Mouse (Mus musculus): Measurements from ENCODE around the gene Kdelr1. TPM values are rescaled to one million over a fixed set of nuclear protein-coding genes. Genes with fewer than 3 reads are reported as not detected.
A peak's percentile ranks its signal among the peaks of the same experiment; 100 is the strongest.

Kdelr1 gene
- polyA plus RNA-seq, 1 experiment from 2014 or later = 97.1 TPM

DNA sequence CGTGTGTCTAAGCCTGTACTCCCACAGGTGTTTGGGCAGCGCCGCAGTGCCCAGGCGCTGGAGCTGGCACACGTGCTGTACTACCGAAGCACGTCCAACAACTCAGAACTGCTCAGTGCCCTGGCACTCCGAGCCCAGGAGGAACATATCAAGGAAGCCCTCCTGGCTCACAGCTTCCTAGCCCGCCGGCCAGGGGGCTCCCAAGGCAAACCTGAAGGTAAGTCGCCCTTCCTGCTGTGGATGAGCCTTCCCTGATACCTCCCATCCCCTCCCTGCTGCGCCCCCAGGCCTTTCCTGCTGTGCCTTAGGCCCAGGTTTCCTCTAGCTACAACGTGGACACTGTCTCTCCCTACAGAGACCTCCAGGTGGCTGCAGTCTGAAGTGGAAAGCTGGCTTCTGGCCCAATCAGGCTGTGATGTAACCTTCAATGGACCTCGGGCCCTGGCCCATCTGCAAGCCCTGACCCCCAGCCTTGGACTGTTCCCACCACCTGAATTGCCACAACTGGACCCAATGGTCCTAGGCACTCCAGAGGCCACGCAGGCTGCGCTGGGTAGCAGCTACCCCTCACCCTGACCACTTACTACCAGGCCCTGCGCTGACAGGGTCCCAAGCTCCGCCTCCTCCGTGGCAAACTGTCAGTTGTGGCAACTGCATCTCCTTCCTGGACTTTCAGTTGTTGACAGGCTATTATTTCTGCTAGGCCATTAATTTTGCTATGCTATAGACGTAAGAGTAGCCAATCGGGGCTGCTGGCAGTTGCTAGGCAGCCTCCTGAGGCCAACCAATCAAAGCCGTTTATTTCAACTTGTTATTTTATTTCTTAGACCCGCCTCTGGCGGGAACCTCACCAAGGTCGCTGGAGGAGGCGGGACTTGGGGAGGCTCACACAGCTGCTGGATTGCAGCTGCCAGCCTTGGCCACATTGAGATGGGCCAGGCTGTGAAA, 43.8 kb downstream of the Kdelr1 start:
- ATAC-seq (ENCODE audit: insufficient number of reproducible peaks, low FRiP score, low TSS enrichment, low read depth) (peak; percentile 86), DNase-seq (ENCODE audit: low spot score) (peak; percentile 82)
- Histone ChIP-seq H3K4me2 (ENCODE audit: low read depth, severe bottlenecking) (peak overlapping the region; percentile 40), H3K4me1 (ENCODE audit: control insufficient read depth, insufficient read depth, low read length) (peaks cover 41% of the 10 kb centered on the region), H3K36me3 (ENCODE audit: control insufficient read depth, insufficient read depth, low read length) (no peaks in the 10 kb centered on the region; the same call in 1 of the 2 replicates), H3K27ac (replicated peaks; ENCODE audit: low read depth, low read length) (peak overlapping the region; percentile 89), H3K4me3 (ENCODE audit: low read depth, low read length) (no peak overlapping the region), H3K27me3 (ENCODE audit: control insufficient read depth, insufficient read depth, low read length) (no peaks in the 10 kb centered on the region), H3K9me3 (ENCODE audit: control insufficient read depth, low read length) (no peaks in the 10 kb centered on the region), H3K9ac (ENCODE audit: low read length) (peak overlapping the region; percentile 53)
- 37% methylated on average over 26 of the region's 26 CpGs for WGBS

DNA sequence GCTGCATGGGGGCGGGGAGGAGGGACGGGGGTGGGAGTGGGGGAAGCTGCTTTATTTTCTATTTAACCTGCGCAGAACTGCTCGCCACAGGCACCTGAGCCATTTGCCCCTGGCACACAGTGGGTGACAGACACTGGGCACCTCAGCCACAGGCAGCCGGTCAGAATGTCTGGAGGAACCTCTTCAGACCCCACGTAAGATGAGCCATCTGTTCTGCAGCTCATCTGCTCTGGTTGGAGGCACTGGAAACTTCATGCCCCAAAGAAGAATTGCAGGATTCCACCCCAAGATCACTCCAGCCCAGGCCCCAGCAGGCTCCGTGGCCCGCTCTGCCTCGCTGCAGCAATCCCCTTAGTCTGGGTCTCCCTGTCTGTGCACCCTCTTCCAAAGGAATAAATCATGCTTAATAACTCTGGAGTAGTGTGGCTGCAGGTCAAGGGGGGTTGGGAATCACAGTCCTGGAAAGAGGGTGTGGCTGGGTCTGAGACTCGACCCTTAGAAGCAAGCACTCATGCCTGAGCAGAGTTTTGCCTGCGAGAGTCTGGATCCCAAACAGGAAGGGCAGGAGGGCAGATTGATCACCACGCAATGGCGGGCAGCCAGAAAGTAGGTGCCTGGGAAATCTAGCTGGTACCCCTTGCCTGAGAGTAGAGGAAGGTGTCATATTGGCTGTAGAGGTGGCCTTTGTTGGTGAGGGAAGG, 44.6 kb downstream of the Kdelr1 start:
- Histone ChIP-seq H3K9ac (ENCODE audit: low read length) (peak overlapping the region; percentile 53), H3K27me3 (ENCODE audit: control insufficient read depth, insufficient read depth, low read length) (no peaks in the 10 kb centered on the region), H3K4me3 (ENCODE audit: low read depth, low read length) (0 out of 2 replicates have a peak overlapping the region, but pooled peaks have one; percentile 15), H3K27ac (replicated peaks; ENCODE audit: low read depth, low read length) (peak overlapping the region; percentile 89), H3K36me3 (ENCODE audit: control insufficient read depth, insufficient read depth, low read length) (no peaks in the 10 kb centered on the region; the same call in 1 of the 2 replicates), H3K4me1 (ENCODE audit: control insufficient read depth, insufficient read depth, low read length) (peaks cover 42% of the 10 kb centered on the region), H3K9me3 (ENCODE audit: control insufficient read depth, low read length) (no peaks in the 10 kb centered on the region), H3K4me2 (ENCODE audit: low read depth, severe bottlenecking) (peak overlapping the region; percentile 40)
- no peak for ATAC-seq (ENCODE audit: insufficient number of reproducible peaks, low FRiP score, low TSS enrichment, low read depth)
- peak; percentile 48 for DNase-seq (ENCODE audit: low spot score)
- 20% methylated on average over 13 of the region's 13 CpGs for WGBS

DNA sequence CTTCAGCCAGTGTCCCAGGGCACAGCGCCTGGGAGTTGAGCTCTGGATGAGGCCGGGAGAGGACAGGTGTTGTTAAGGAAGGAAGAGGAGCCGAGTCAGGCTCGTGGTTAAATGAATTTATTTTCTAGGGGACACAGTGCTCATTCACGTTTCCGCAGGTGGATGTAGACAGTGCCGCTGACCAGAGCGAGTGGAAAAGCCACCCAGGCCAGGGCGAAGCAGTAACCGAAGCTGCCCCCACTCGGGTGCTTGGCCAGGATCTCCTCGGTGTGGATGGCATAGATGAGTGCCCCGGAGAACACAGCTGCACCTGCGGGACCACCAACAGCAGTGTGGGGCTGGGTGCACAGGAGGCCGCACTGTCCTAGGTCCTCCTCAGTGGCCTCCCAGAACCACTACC, 45.4 kb downstream of the Kdelr1 start:
- Histone ChIP-seq H3K27ac (replicated peaks; ENCODE audit: low read depth, low read length) (peak overlapping the region; percentile 89), H3K4me2 (ENCODE audit: low read depth, severe bottlenecking) (peak overlapping the region; percentile 1; the same call in 1 of the 2 replicates), H3K4me3 (ENCODE audit: low read depth, low read length) (no peak overlapping the region), H3K27me3 (ENCODE audit: control insufficient read depth, insufficient read depth, low read length) (no peaks in the 10 kb centered on the region), H3K9ac (ENCODE audit: low read length) (no peak overlapping the region), H3K9me3 (ENCODE audit: control insufficient read depth, low read length) (no peaks in the 10 kb centered on the region), H3K4me1 (ENCODE audit: control insufficient read depth, insufficient read depth, low read length) (peaks cover 48% of the 10 kb centered on the region), H3K36me3 (ENCODE audit: control insufficient read depth, insufficient read depth, low read length) (no peaks in the 10 kb centered on the region; the same call in 1 of the 2 replicates)
- 88% methylated on average over 15 of the region's 15 CpGs for WGBS
- DNase-seq (ENCODE audit: low spot score) = no peak
- ATAC-seq (ENCODE audit: insufficient number of reproducible peaks, low FRiP score, low TSS enrichment, low read depth) = no peak

DNA sequence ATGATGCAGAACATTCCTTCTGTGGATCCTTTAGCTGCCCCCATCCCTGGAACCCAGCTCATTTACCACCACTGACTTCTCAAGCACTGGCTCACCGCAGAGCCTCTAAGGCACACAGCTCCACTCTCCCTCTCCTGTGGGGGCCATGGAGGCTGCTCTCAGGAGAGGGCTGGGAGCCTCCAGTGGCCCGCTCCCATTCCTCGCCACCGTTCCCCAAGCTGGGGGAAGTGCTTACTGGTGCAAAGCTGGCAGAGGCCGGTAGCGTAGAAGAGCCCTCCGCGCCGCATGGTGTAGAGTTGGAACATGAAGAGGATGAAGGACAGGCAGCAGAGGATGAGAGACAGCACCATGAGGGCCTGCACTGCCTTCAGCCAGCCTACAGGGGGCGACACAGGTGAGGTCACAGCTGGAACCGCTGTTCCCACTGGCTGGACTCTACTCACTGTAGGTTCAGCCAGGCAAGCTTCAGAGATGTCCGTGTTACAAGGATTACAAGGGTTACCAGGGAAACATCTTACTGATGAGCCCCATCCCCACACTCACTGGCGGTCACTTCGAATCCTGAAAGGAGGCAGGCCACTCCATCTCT, 46.6 kb downstream of the Kdelr1 start:
- no peak for DNase-seq (ENCODE audit: low spot score)
- Histone ChIP-seq H3K27ac (replicated peaks; ENCODE audit: low read depth, low read length) (no peak overlapping the region), H3K4me3 (ENCODE audit: low read depth, low read length) (no peak overlapping the region), H3K4me2 (ENCODE audit: low read depth, severe bottlenecking) (no peak overlapping the region), H3K9me3 (ENCODE audit: control insufficient read depth, low read length) (no peaks in the 10 kb centered on the region), H3K9ac (ENCODE audit: low read length) (no peak overlapping the region), H3K27me3 (ENCODE audit: control insufficient read depth, insufficient read depth, low read length) (no peaks in the 10 kb centered on the region), H3K4me1 (ENCODE audit: control insufficient read depth, insufficient read depth, low read length) (peaks cover 46% of the 10 kb centered on the region), H3K36me3 (ENCODE audit: control insufficient read depth, insufficient read depth, low read length) (no peaks in the 10 kb centered on the region)
- no peak for ATAC-seq (ENCODE audit: insufficient number of reproducible peaks, low FRiP score, low TSS enrichment, low read depth)
- 71% methylated on average over 14 of the region's 14 CpGs for WGBS

DNA sequence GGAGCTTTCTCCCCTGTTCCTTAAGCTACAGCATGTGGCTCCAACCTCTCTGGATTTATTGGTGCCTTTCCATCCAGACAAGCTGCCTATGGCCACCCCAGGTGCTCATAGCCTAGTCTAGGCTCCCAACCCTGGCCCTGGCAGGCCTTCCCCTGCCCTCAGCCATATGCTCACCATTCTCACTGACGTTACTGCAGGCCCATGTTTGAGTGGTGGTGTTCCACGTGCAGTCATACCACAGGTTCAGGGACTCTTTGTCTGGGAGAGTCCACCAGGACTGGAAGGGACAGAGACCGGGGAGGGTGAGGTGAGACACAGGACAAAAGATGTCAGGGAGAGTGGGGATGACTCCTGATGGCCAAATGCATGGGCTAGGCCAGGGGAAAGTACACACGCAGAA, 47.2 kb downstream of the Kdelr1 start:
- Histone ChIP-seq H3K27ac (replicated peaks; ENCODE audit: low read depth, low read length) (no peak overlapping the region), H3K36me3 (ENCODE audit: control insufficient read depth, insufficient read depth, low read length) (no peaks in the 10 kb centered on the region), H3K4me2 (ENCODE audit: low read depth, severe bottlenecking) (no peak overlapping the region), H3K27me3 (ENCODE audit: control insufficient read depth, insufficient read depth, low read length) (no peaks in the 10 kb centered on the region), H3K9ac (ENCODE audit: low read length) (no peak overlapping the region), H3K4me3 (ENCODE audit: low read depth, low read length) (no peak overlapping the region), H3K4me1 (ENCODE audit: control insufficient read depth, insufficient read depth, low read length) (peaks cover 44% of the 10 kb centered on the region), H3K9me3 (ENCODE audit: control insufficient read depth, low read length) (no peaks in the 10 kb centered on the region)
- ATAC-seq (ENCODE audit: insufficient number of reproducible peaks, low FRiP score, low TSS enrichment, low read depth) (no peak), DNase-seq (ENCODE audit: low spot score) (no peak)
- WGBS = 77% methylated on average over 4 of the region's 4 CpGs

DNA sequence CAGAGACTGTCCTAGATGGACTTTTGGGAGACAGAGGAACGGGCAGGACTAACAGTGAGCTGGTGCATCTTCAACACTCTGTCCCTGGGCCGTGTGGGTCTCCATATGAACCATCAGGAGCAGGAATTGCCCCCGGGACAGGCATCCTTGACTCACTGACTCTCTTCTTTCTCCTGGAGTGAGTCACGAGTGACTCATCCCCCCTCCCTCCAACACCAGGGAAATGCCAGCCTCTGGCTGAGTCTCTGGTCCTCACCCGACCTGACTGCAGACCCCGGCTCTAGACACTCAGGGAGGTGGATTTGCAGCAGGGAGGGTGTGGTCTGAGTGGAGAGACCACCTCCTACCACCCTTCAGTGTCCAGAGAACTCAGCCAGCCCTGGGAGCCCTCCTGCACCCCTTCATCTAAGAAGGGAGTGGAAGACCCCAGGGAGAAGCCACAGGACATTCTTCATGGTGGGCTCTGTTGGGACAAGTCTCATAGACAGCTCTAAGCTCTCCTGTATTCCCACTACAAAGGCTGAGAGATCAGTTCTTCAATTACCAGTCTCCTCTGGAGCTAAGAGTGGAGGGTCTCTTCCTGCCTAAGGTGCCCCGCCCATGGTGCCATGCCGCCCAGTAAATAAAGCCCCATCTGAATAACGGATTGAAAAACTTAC, 48.1 kb downstream of the Kdelr1 start:
- Histone ChIP-seq H3K9me3 (ENCODE audit: control insufficient read depth, low read length) (no peaks in the 10 kb centered on the region), H3K9ac (ENCODE audit: low read length) (peak overlapping the region; percentile 35), H3K27ac (replicated peaks; ENCODE audit: low read depth, low read length) (no peak overlapping the region), H3K27me3 (ENCODE audit: control insufficient read depth, insufficient read depth, low read length) (no peaks in the 10 kb centered on the region), H3K4me3 (ENCODE audit: low read depth, low read length) (peak overlapping the region; percentile 16), H3K4me2 (ENCODE audit: low read depth, severe bottlenecking) (peak overlapping the region; percentile 43), H3K4me1 (ENCODE audit: control insufficient read depth, insufficient read depth, low read length) (peaks cover 43% of the 10 kb centered on the region), H3K36me3 (ENCODE audit: control insufficient read depth, insufficient read depth, low read length) (no peaks in the 10 kb centered on the region)
- DNase-seq (ENCODE audit: low spot score) (no peak), ATAC-seq (ENCODE audit: insufficient number of reproducible peaks, low FRiP score, low TSS enrichment, low read depth) (no peak)
- 37% methylated on average over 9 of the region's 9 CpGs for WGBS

DNA sequence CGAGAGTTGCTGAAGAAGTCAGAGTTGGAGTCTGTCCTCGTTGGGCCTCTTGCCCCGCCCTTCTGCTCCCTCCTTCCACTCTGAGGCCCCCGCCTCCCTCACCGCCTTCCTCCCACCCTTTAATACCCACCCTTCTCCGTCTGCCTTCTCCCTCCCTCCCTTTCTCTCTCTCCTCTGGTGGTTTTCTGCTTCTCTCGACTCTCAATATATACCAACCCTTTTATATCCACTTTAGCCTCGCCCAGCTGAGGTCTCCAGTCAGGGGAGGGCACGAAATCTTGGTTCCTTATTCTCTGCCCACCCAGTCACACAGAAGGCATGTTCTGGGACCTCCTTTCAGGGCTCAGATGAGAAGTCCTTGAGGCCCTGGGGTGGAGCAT, 48.7 kb downstream of the Kdelr1 start, which contains the start of gene Emp3:
Gene Emp3 (minus strand): TSS at position 163 of the 380 bp plus-strand sequence.
- Histone ChIP-seq H3K27ac (replicated peaks; ENCODE audit: low read depth, low read length) (peak within 1 kb of the TSS; percentile 75; the same call in 1 of the 2 replicates), H3K4me3 (ENCODE audit: low read depth, low read length) (peak within 1 kb of the TSS; percentile 16), H3K9ac (ENCODE audit: low read length) (peak within 1 kb of the TSS; percentile 35), H3K27me3 (ENCODE audit: control insufficient read depth, insufficient read depth, low read length) (no peaks in the 10 kb centered on the region), H3K4me2 (ENCODE audit: low read depth, severe bottlenecking) (peak within 1 kb of the TSS; percentile 43), H3K36me3 (ENCODE audit: control insufficient read depth, insufficient read depth, low read length) (no peaks in the 10 kb centered on the region), H3K9me3 (ENCODE audit: control insufficient read depth, low read length) (no peaks in the 10 kb centered on the region), H3K4me1 (ENCODE audit: control insufficient read depth, insufficient read depth, low read length) (peaks cover 38% of the 10 kb centered on the region)
- no peak for ATAC-seq (ENCODE audit: insufficient number of reproducible peaks, low FRiP score, low TSS enrichment, low read depth)
- WGBS = 40% methylated on average over 9 of the region's 9 CpGs
- no peak for DNase-seq (ENCODE audit: low spot score)
